ENCODE assay signal across 8 mouse cellular contexts in the genomic region with DNA sequence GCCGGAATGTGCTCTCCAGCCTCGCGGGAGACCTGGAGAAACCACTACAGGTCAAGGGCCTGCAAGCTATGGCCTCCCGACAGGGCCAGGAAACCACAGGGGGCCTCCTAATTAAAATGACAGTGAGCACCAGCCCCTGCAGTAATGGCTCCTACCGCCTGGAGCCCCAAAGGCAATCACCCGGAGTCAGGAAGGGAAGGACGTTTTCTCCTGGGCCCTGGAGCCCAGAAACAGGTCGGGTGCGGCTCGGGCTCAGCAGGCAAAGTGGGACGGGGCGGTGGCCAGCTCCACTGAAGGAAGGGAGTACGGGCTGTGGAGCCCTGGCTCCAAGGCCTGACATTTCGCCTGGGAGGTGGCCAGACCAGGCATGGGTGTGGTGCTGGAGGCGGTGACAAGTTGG. TPM values are rescaled to one million over a fixed set of nuclear protein-coding genes. Genes with fewer than 3 reads are reported as not detected.
DNase-seq lines count a peak whose midpoint lies in the region; ATAC-seq lines count a peak whose summit lies in the region.

No protein-coding gene starts in this region.

- no peak for ATAC-seq in hindbrain, embryonic 14.5 days (ENCODE audit: low FRiP score)
- ATAC-seq in liver, embryonic 11.5 days (replicated peaks; ENCODE audit: low FRiP score): 0 out of 2 replicates have a peak, but pooled peaks have one; percentile 15
- peak; percentile 15; the same call in 1 of the 2 replicates for ATAC-seq in stomach, embryonic 16.5 days (ENCODE audit: insufficient read depth, low FRiP score)

- peak; percentile 43 for DNase-seq in hindbrain, embryonic 10.5 days (ENCODE audit: low spot score)
- no peak for DNase-seq in hindbrain, embryonic 14.5 days (ENCODE audit: low spot score)
- DNase-seq in heart, postnatal 4 days: peak; percentile 55
- no peak for DNase-seq in liver, embryonic 11.5 days (ENCODE audit: low spot score)
- DNase-seq in natural killer cell, adult 2 months (ENCODE audit: low spot score in 2 of 2): no peak
- DNase-seq in spleen, adult 12 weeks (ENCODE audit: low spot score): no peak

- no peak overlapping the region for H3K9ac ChIP-seq in hindbrain, embryonic 14.5 days
- H3K9ac ChIP-seq in liver, embryonic 11.5 days (ENCODE audit: low read depth, low read length): no peak overlapping the region
- peak overlapping the region; percentile 49 for H3K9ac ChIP-seq in stomach, embryonic 16.5 days (ENCODE audit: low read length)

- peak overlapping the region; percentile 23; the same call in 1 of the 2 replicates for H3K4me3 ChIP-seq in hindbrain, embryonic 10.5 days
- no peak overlapping the region for H3K4me3 ChIP-seq in hindbrain, embryonic 14.5 days (replicated peaks; ENCODE audit: low read length)
- H3K4me3 ChIP-seq in brown adipose tissue, adult 24 weeks (ENCODE audit: insufficient read depth, low read depth, low read length): no peak overlapping the region
- H3K4me3 ChIP-seq in liver, embryonic 11.5 days (ENCODE audit: low read depth, low read length): no peak overlapping the region
- H3K4me3 ChIP-seq in stomach, embryonic 16.5 days (replicated peaks; ENCODE audit: low read length): no peak overlapping the region

- peaks cover 30% of the 10 kb centered on the region for H3K4me1 ChIP-seq in hindbrain, embryonic 10.5 days (replicated peaks)
- H3K4me1 ChIP-seq in hindbrain, embryonic 14.5 days (replicated peaks; ENCODE audit: control insufficient read depth, insufficient read depth, low read length): no peaks in the 10 kb centered on the region
- H3K4me1 ChIP-seq in brown adipose tissue, adult 24 weeks (ENCODE audit: control insufficient read depth, insufficient read depth, insufficient read length, low read length): peaks cover 15% of the 10 kb centered on the region; the same call in 1 of the 2 replicates
- H3K4me1 ChIP-seq in liver, embryonic 11.5 days (replicated peaks; ENCODE audit: control insufficient read depth, insufficient read depth, low read length): peaks cover 12% of the 10 kb centered on the region
- peaks cover 15% of the 10 kb centered on the region for H3K4me1 ChIP-seq in stomach, embryonic 16.5 days (ENCODE audit: control insufficient read depth, insufficient read depth, low read length)

- peak overlapping the region; percentile 53 for H3K27ac ChIP-seq in hindbrain, embryonic 10.5 days
- H3K27ac ChIP-seq in hindbrain, embryonic 14.5 days: no peak overlapping the region
- H3K27ac ChIP-seq in brown adipose tissue, adult 24 weeks (replicated peaks; ENCODE audit: low read depth, low read length): peak overlapping the region; percentile 39
- no peak overlapping the region; the same call in 1 of the 2 replicates for H3K27ac ChIP-seq in liver, embryonic 11.5 days (ENCODE audit: low read depth, low read length)
- peak overlapping the region; percentile 76 for H3K27ac ChIP-seq in stomach, embryonic 16.5 days (ENCODE audit: low read length)

- WGBS in hindbrain, embryonic 10.5 days: 13% methylated on average over 15 of the region's 15 CpGs
- 12% methylated on average over 15 of the region's 15 CpGs for WGBS in hindbrain, embryonic 14.5 days
- 18% methylated on average over 15 of the region's 15 CpGs for WGBS in liver, embryonic 11.5 days
- WGBS in stomach, embryonic 16.5 days: 36% methylated on average over 15 of the region's 15 CpGs

- no peaks in the 10 kb centered on the region for H3K36me3 ChIP-seq in hindbrain, embryonic 10.5 days
- peaks cover 8% of the 10 kb centered on the region; the same call in 1 of the 2 replicates for H3K36me3 ChIP-seq in hindbrain, embryonic 14.5 days (replicated peaks; ENCODE audit: control insufficient read depth, insufficient read depth)
- no peaks in the 10 kb centered on the region for H3K36me3 ChIP-seq in liver, embryonic 11.5 days (ENCODE audit: control insufficient read depth, insufficient read depth, low read length)
- H3K36me3 ChIP-seq in stomach, embryonic 16.5 days (ENCODE audit: control insufficient read depth, insufficient read depth, low read length): no peaks in the 10 kb centered on the region

- H3K27me3 ChIP-seq in hindbrain, embryonic 10.5 days (ENCODE audit: insufficient read depth, poor library complexity, severe bottlenecking): peaks cover 55% of the 10 kb centered on the region
- peaks cover 29% of the 10 kb centered on the region for H3K27me3 ChIP-seq in hindbrain, embryonic 14.5 days (ENCODE audit: control insufficient read depth, insufficient read depth, low read length)
- H3K27me3 ChIP-seq in liver, embryonic 11.5 days (replicated peaks; ENCODE audit: control insufficient read depth, insufficient read depth, low read length): peaks cover 14% of the 10 kb centered on the region
- no peaks in the 10 kb centered on the region; the same call in 1 of the 2 replicates for H3K27me3 ChIP-seq in stomach, embryonic 16.5 days (ENCODE audit: control insufficient read depth, insufficient read depth, low read length)

- no peaks in the 10 kb centered on the region for H3K9me3 ChIP-seq in hindbrain, embryonic 10.5 days
- H3K9me3 ChIP-seq in hindbrain, embryonic 14.5 days (ENCODE audit: control insufficient read depth, low read length): no peaks in the 10 kb centered on the region
- H3K9me3 ChIP-seq in liver, embryonic 11.5 days (ENCODE audit: control insufficient read depth, low read length): no peaks in the 10 kb centered on the region
- no peaks in the 10 kb centered on the region for H3K9me3 ChIP-seq in stomach, embryonic 16.5 days (replicated peaks; ENCODE audit: control insufficient read depth, low read length)

- no peak overlapping the region for H3K4me2 ChIP-seq in hindbrain, embryonic 14.5 days (replicated peaks)
- H3K4me2 ChIP-seq in liver, embryonic 11.5 days: peak overlapping the region; percentile 31
- no peak overlapping the region for H3K4me2 ChIP-seq in stomach, embryonic 16.5 days (ENCODE audit: low read depth, low read length)

RNA-seq across cellular contexts. Expression of gene Myrf, which starts 26.5 kb away (rescaled TPM):
- polyA plus RNA-seq in hindbrain, embryonic 10.5 days (2016; fragmentation: Nextera tagmentation; extraction: Ambion mirVana): 2.1 and 2.7 TPM in 2 replicates
- polyA plus RNA-seq in hindbrain, embryonic 14.5 days (2014; fragmentation: Nextera tagmentation; extraction: Ambion mirVana): 1.1 and 1.3 TPM in 2 replicates
- polyA plus RNA-seq in brown adipose tissue, adult 24 weeks (2012; ENCODE audit: insufficient read depth, insufficient read length, missing spikeins): 0.44 and 0.50 TPM in 2 replicates
- 10 to 100 TPM in 1 of 2 experiments, 1 to 10 TPM in 1; 9.0 to 11.9 TPM for total RNA-seq in heart, postnatal 4 days (2021)
- 23.8 and 24.1 TPM in 2 replicates for polyA plus RNA-seq in liver, embryonic 11.5 days (2014; fragmentation: Nextera tagmentation; extraction: Ambion mirVana)
- polyA plus RNA-seq in stomach, embryonic 16.5 days (2015; fragmentation: Nextera tagmentation; extraction: Ambion mirVana): 16.6 and 17.6 TPM in 2 replicates

RNA-seq across cellular contexts. Expression of gene Dagla, which starts 37.6 kb away (rescaled TPM):
- polyA plus RNA-seq in hindbrain, embryonic 10.5 days (2016; fragmentation: Nextera tagmentation; extraction: Ambion mirVana): 2.1 and 3.4 TPM in 2 replicates
- 9.9 and 10.2 TPM in 2 replicates for polyA plus RNA-seq in hindbrain, embryonic 14.5 days (2014; fragmentation: Nextera tagmentation; extraction: Ambion mirVana)
- polyA plus RNA-seq in brown adipose tissue, adult 24 weeks (2012; ENCODE audit: insufficient read depth, insufficient read length, missing spikeins): 11.9 and 14.2 TPM in 2 replicates
- 1 to 10 TPM; 3.8 to 4.1 TPM for total RNA-seq in heart, postnatal 4 days (2021)
- polyA plus RNA-seq in liver, embryonic 11.5 days (2014; fragmentation: Nextera tagmentation; extraction: Ambion mirVana): 0.77 and 0.82 TPM in 2 replicates
- 2.9 and 3.4 TPM in 2 replicates for polyA plus RNA-seq in stomach, embryonic 16.5 days (2015; fragmentation: Nextera tagmentation; extraction: Ambion mirVana)

Comparison
In these comparisons a context has a peak if more than half of its experiments do, and no peak if none do; other contexts are left out.
1. DNase-seq: peak in hindbrain, embryonic 10.5 days (single experiment) and heart, postnatal 4 days (single experiment); none in hindbrain, embryonic 14.5 days (single experiment), liver, embryonic 11.5 days (single experiment), natural killer cell, adult 2 months (0 of 2) and spleen, adult 12 weeks (single experiment).
2. H3K27ac ChIP-seq: peak in hindbrain, embryonic 10.5 days (single experiment), brown adipose tissue, adult 24 weeks (single experiment) and stomach, embryonic 16.5 days (single experiment); none in hindbrain, embryonic 14.5 days (single experiment) and liver, embryonic 11.5 days (single experiment).